Mouse (Mus musculus) kidney, adult 8-10 months (tissue): Measurements from ENCODE around the gene Gm8122.
A peak's percentile ranks its signal among the peaks of the same experiment; 100 is the strongest.
"Not testable (repeated sequence)": the region's sequence is repeated elsewhere in the genome, so short reads cannot be mapped to it uniquely, and the experiment has no call there.

Experiments
- DNase-seq, 2 experiments: peaks; one replicate each; pipeline ENCODE4 v3.0.0; 2022

The Gm8122 gene

GRCm38 (mm10) chr14:43235204-43235603 lies at the start of gene Gm8122:
TSS of gene Gm8122 (minus strand) at chr14:43235304.
- DNase-seq = not testable (repeated sequence)

DNA sequence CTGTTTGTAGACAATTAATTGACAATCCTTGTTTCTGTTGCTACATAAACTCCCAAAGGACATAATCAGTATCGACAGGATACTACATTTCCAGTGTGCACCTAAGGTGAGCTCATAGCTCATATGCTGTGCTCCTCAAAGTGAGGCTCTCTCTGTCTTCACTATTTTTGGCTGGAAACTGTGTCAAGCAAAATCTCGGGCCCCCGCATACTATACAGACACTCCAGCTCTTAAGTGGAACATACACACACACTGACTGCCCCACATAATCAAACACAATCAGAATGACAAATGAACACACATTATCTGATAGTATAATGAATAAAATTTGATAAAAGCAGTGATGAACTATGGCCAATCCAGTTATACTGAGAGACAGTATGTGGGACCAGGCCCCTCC lies 43.6 kb upstream of the Gm8122 start:
- not testable (repeated sequence) for DNase-seq

DNA sequence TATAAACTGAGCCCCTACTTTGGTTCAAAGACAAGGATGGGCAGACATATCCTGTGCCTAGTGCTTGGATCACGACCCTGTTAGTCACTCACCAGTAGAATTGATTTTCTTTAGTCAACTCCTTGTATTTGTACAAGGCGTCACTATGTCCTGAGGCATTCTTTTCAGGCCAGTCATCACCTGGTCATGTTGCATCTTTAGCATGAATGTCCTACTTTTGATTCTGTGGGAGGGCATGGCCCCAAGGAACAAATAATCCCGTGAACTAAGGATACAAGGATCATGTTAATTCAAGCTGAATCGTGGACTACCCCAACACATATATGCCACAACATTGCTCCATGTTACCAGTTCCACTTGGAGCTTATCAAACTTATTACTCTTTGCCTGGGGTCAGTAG lies 43.0 kb upstream of the Gm8122 start:
- DNase-seq = not testable (repeated sequence)

- DNase-seq = not testable (repeated sequence)
These were observed 42.4 kb upstream of the Gm8122 start for GRCm38 (mm10) chr14:43277468-43277867.

DNA sequence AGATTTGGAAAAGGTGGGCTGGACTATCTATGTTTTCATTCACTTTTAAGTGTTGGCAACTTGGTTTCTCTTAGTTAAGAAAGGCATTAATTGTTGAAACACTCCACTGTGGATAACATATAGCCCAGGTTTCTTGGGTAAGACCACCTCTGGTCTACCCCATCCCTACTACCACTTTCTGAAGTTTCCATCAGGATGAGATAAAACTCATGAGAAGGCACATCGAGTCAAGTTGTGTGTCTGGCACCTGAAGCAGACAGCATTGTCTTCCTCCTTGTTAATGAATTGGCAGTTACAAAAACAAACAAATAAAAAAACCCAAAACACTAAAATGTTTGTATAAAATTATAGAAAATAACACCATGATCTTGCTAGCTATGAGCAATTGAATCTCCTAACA lies 40.6 kb upstream of the Gm8122 start:
- DNase-seq = not testable (repeated sequence)

DNA sequence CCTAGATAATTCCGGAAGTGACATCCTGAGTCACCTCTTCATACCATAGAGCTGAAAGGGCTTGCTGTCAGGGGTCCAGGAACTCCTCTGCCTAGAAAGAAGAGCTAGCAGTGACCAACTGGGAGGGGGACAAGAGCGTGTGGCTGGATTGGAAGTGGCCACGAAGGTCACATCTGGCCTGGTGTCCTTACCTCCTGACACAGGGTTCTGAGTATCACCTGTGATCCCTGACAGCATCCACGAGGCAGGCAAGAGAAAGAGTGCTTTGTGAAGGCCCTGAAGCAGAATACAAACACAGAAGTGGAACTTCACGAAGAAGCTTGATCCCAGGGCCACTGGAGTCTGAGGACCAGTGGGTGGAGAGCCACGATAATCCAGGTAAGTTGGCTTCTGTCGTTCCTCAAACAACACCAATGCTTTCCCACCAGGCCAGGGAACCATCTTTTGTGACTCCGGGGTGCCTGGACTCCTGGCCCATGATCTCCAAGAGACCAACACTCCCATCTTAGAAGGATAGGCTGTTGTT lies 39.9 kb upstream of the Gm8122 start, which contains the start of gene Gm9732:
Gene Gm9732, plus strand, starts transcription at position 51 of the 526 bp plus-strand sequence.
- DNase-seq = not testable (repeated sequence)

DNA sequence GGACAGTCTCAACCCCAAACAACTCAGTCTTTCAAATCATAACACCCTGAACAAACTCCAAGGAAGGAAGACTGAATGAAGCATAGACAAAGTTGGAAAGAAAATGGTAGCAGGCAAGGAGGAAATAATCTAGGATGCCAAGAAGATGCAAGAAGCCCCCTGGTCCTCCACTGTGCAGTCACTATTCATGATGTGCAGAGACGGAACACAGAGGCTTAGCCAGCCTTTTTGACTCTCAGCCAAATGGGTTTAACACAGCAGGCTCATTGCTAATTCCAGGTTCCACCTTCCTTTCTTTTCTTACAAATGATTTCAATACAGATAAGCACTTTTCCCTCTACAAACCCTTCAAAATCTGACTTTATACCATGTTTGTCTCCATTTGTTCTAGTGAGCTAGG lies 38.1 kb upstream of the Gm8122 start:
- DNase-seq = not testable (repeated sequence)

DNA sequence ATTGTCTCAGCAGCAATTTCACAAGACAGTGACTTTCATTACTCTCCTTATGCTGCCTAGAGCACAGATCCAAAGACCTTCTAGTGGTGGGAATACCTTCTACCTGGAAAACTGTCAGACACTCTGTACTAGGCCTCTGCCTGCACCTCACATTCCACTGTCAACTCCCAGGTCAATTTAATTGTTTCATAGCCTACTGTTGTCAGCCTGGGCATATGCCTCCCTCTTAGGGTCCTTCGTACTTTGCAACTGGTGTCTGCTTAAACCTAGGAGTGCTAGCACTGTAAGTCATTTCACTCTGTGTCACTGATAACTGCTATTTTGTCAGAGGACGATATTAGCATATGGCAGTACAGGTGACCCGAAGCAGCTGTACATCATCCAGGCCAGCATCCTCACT lies 34.1 kb upstream of the Gm8122 start:
- not testable (repeated sequence) for DNase-seq

GRCm38 (mm10) chr14:43268521-43269084 lies 33.5 kb upstream of the Gm8122 start:
- DNase-seq = not testable (repeated sequence)

- DNase-seq = not testable (repeated sequence)
These were observed 28.3 kb upstream of the Gm8122 start for GRCm38 (mm10) chr14:43263421-43263820.

GRCm38 (mm10) chr14:43258349-43258748 lies 23.2 kb upstream of the Gm8122 start, which contains the start of gene Gm8126:
TSS of gene Gm8126 (plus strand) at chr14:43258649.
- DNase-seq = not testable (repeated sequence)

- not testable (repeated sequence) for DNase-seq
These were observed 21.4 kb upstream of the Gm8122 start for GRCm38 (mm10) chr14:43256511-43256910.

DNA sequence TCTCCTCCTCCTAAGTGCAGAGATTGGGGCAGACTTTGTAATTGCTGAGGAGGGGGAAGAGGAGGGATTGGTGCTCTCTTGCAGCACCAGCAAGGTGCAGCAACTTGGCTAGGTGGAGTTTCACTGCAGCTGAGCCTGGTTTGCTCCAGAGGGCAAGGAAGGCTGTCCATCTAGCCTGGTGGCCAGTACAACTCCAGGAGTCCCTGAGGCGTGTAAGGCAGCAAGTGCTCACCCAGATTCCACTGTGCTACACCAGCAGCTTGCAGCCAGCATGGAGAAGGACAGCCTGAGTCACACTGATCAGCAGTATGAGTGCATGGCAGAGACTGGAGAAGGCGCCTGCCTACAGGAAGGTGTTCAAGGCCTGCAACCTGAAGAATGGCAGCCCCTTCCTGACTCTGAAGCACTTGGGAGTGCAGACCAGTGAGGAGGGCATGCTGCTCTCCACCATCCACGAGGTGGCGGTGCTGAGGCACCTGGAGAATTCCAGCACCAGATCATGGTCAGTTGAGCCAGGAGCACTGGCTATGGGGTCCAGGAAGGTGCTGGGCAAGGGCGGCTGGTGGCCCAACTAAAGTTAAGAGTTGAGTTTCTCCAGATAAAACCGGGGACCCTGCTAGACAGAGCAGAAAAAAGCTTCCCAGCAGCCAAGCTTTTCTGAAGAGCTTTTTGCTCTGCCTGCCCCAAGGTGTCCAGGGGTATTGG lies 15.6 kb upstream of the Gm8122 start:
- peak in 1 of 2 experiments; percentile 49 for DNase-seq

DNA sequence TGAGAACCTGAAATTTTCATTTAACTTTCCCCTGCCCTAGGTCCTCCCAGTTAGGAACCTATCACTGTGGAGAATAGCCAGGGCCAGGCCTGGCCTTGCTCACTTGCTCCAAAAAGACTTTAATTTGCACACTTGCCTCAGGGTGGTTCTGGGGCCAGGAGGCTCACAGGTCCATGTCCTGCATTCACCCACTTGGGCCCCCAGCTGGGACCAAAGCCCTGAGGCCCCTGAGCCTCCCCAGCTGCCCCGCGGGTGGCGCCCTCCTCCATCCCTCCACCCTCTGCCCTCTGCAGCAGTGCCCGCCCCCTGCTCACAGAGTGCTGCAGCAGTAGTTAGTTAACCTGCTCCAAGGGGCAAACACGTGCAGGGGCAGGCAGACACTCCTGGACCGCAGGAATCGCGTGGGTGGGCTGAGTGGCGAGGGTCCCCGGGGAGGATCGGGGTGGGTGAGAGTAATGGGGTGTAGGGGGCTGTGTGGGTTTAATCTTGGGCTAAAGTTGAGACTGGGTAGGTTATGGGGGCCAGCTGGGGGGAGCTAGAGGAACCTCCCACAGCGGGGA lies 14.6 kb upstream of the Gm8122 start:
- peak in 1 of 2 experiments; percentile 47 for DNase-seq

DNA sequence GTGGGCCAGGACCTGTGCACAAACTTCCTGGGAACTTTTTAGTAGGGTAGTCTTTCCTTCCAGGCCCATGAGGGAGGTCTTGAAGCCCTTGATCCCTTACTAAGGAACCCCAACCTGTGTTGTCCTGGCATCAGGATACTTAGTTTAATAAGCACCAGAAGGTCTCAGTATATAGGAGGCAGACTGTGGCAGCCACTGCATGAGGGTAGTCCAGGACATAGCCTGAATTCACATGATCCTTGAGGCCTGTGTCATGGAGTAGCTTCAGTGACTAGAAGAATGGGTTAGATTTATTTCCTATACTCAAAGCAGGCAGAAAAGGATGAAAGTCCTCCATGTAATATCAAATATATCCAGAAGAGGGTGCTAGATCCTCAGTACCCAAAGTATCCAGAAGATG lies 2.7 kb upstream of the Gm8122 start:
- DNase-seq = not testable (repeated sequence)
